Mouse (Mus musculus) G1E (cell line): ENCODE results near the gene Dffb.

Experiments
- CTCF ChIP-seq: IDR thresholded peaks from 2 replicates; pipeline ENCODE4 v1.5.1; 2012; ENCODE audit warnings: low read depth, low read length, inconsistent platforms, mixed read lengths
- GATA1 ChIP-seq: IDR thresholded peaks from 2 replicates; pipeline ENCODE4 v1.6.1; 2012; ENCODE audit warnings: borderline replicate concordance, low read length, inconsistent platforms, mixed read lengths
- GATA2 ChIP-seq: IDR thresholded peaks from 2 replicates; pipeline ENCODE4 v1.6.1; 2012; ENCODE audit warnings: low read depth, low read length, inconsistent platforms, borderline replicate concordance
- POLR2AphosphoS5 ChIP-seq: IDR thresholded peaks from 2 replicates; pipeline ENCODE4 v1.6.1; 2012; ENCODE audit warnings: low read depth, low read length, inconsistent platforms; ENCODE audit not compliant: insufficient replicate concordance

DNA sequence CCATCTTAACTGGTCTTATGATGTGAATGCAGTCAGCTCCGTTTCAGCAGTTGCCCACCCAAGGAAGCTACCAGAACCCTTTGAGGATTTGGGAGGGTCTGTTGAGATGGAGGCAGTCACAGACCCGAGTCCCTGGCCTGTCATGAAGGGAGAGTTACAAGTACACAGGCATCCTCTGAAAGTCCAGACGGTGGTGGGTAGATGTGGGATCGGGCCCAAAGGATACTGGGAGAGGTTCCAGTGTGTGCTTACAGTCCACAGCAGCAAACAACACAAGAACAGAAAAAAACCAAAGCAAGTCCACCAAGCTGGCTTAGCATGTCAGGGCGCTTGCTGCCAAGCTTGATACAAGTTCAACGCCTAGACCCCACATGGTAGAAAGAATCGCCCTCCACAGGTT lies 12.3 kb downstream of the Dffb start:
- TF ChIP-seq CTCF (no peak), GATA1 (no peak), GATA2 (no peak), POLR2AphosphoS5 (no peak)
